ENCODE assay signal across 17 mouse cellular contexts in genomic region chr6:83169872-83170271, GRCm38 (mm10). TPM values are rescaled to one million over a fixed set of nuclear protein-coding genes. Genes with fewer than 3 reads are reported as not detected.
DNase-seq lines count a peak whose midpoint lies in the region; TF ChIP-seq lines count a peak whose summit lies in the region.
"Had no signal": no experiment of that assay in that cellular context is flagged by ENCODE, and none has a peak within 500 bp of the region (broad histone marks: within the 10 kb centered on the region; RNA-seq: fewer than 3 reads in every experiment).

No protein-coding gene starts in this region.

- H3K36me3 ChIP-seq in liver, adult 2 months (ENCODE audit: control insufficient read depth, insufficient read depth, low read length) = no peaks in the 10 kb centered on the region
- H3K36me3 ChIP-seq: heart, embryonic 15.5 days had no signal

- TF ChIP-seq POLR2A in liver, adult 2 months (IDR thresholded peaks at IDR 0.05; ENCODE audit: extremely low read depth, insufficient read depth, low read length) = no peak

- 45% methylated on average over 5 of the region's 5 CpGs for WGBS in liver, adult 2 months

- H3K4me1 ChIP-seq in liver, adult 2 months (ENCODE audit: control insufficient read depth, insufficient read depth, low read length) = no peaks in the 10 kb centered on the region

- H3K27me3 ChIP-seq in liver, adult 2 months (ENCODE audit: control insufficient read depth, insufficient read depth, low read length) = no peaks in the 10 kb centered on the region
- H3K27me3 ChIP-seq: heart, embryonic 15.5 days; neural tube, embryonic 15.5 days had no signal

- H3K27ac ChIP-seq in liver, adult 2 months (replicated peaks; ENCODE audit: insufficient read depth, low read depth, low read length) = no peak overlapping the region
- H3K27ac ChIP-seq: heart, embryonic 15.5 days; neural tube, embryonic 15.5 days had no signal

- DNase-seq in adrenal gland, postnatal 25 days = peak; percentile 38
- DNase-seq in adrenal gland, postnatal 4 days (ENCODE audit: low spot score in 2 of 2) = no peak
- DNase-seq in liver, adult 2 months (ENCODE audit: extremely low read depth, low read depth, low spot score) = peak; percentile 20
- DNase-seq in liver (no peak), adipocyte (ENCODE audit: low spot score) (peak; percentile 84)
- peak; percentile 52 for DNase-seq in kidney, postnatal 14 days
- no peak for DNase-seq in thymus, postnatal 25 days
- DNase-seq in layer of hippocampus, adult 11-12 months (ENCODE audit: low spot score) = no peak
- DNase-seq: cerebellum, postnatal 10 days; left cerebral cortex, postnatal 4 days; spleen, adult 18-20 months had no signal

- no peak overlapping the region for H3K9ac ChIP-seq in liver, adult 2 months (ENCODE audit: low read depth, low read length)
- H3K9ac ChIP-seq: heart, embryonic 15.5 days; neural tube, embryonic 15.5 days had no signal

- no peak overlapping the region for H3K4me3 ChIP-seq in liver, adult 2 months (ENCODE audit: insufficient read depth, low read depth, low read length)
- H3K4me3 ChIP-seq: heart, embryonic 15.5 days; neural tube, embryonic 15.5 days had no signal

- no peak for TF ChIP-seq CTCF in liver, adult 2 months (IDR thresholded peaks at IDR 0.05; ENCODE audit: low read depth, low read length)

- H3K79me2 ChIP-seq in liver, adult 2 months (ENCODE audit: control insufficient read depth, insufficient read depth, low read length) = peaks cover 32% of the 10 kb centered on the region

RNA-seq across cellular contexts. Expression of gene Dctn1, which starts 4.2 kb away (rescaled TPM):
- total RNA-seq in adrenal gland, postnatal 25 days (2021) = 138 and 172 TPM in 2 replicates
- 100 to 1,000 TPM; 156 to 176 TPM for total RNA-seq in adrenal gland, postnatal 4 days (2021)
- total RNA-seq in liver, adult 2 months (2014; rRNA removed) = 13.5 and 17.1 TPM in 2 replicates
- polyA plus RNA-seq in liver, adult 2 months (2012; rRNA removed) = 27.4 and 36.0 TPM in 2 replicates

RNA-seq across cellular contexts. Expression of gene 1700003E16Rik, which starts 13.7 kb away (rescaled TPM):
- 0.61 and 1.2 TPM in 2 replicates for total RNA-seq in adrenal gland, postnatal 25 days (2021)
- total RNA-seq in adrenal gland, postnatal 4 days (2021) = under 1 TPM; 0.40 to 0.53 TPM
- total RNA-seq in liver, adult 2 months (2014; rRNA removed) = 0.09 and 0.13 TPM in 2 replicates
- 0.22 and 0.29 TPM in 2 replicates for polyA plus RNA-seq in liver, adult 2 months (2012; rRNA removed)
- total RNA-seq: granulocyte monocyte progenitor cell, adult 5-6 weeks; megakaryocyte, adult 5-6 weeks had no signal
- polyA plus RNA-seq: G1E had no signal

RNA-seq across cellular contexts. Expression of gene Wdr54, which starts 13.7 kb away (rescaled TPM):
- 1.2 and 5.1 TPM in 2 replicates for total RNA-seq in adrenal gland, postnatal 25 days (2021)
- 1 to 10 TPM; 3.5 to 3.6 TPM for total RNA-seq in adrenal gland, postnatal 4 days (2021)
- 0.13 and 0.28 TPM in 2 replicates for total RNA-seq in liver, adult 2 months (2014; rRNA removed)
- 1.7 and 2.4 TPM in 2 replicates for polyA plus RNA-seq in liver, adult 2 months (2012; rRNA removed)
- total RNA-seq: granulocyte monocyte progenitor cell, adult 5-6 weeks; monocyte, adult 5-6 weeks had no signal
- polyA plus RNA-seq: G1E had no signal

RNA-seq across cellular contexts. Expression of gene Rtkn, which starts 34.6 kb away (rescaled TPM):
- total RNA-seq in adrenal gland, postnatal 25 days (2021) = 17.6 and 22.6 TPM in 2 replicates
- total RNA-seq in adrenal gland, postnatal 4 days (2021) = 10 to 100 TPM; 36.8 to 40.3 TPM
- 4.7 and 6.9 TPM in 2 replicates for total RNA-seq in liver, adult 2 months (2014; rRNA removed)
- 12.2 and 17.4 TPM in 2 replicates for polyA plus RNA-seq in liver, adult 2 months (2012; rRNA removed)

RNA-seq across cellular contexts. Expression of gene Ino80b, which starts 44.6 kb away (rescaled TPM):
- 24.3 and 31.3 TPM in 2 replicates for total RNA-seq in adrenal gland, postnatal 25 days (2021)
- total RNA-seq in adrenal gland, postnatal 4 days (2021) = 10 to 100 TPM; 29.0 to 31.7 TPM
- 9.5 and 10.3 TPM in 2 replicates for total RNA-seq in liver, adult 2 months (2014; rRNA removed)
- polyA plus RNA-seq in liver, adult 2 months (2012; rRNA removed) = 23.8 and 26.5 TPM in 2 replicates

Comparison
In these comparisons a context has a peak if more than half of its experiments do, and no peak if none do; other contexts are left out.
1. DNase-seq: peak in adrenal gland, postnatal 25 days (single experiment), liver, adult 2 months (single experiment), adipocyte (single experiment) and kidney, postnatal 14 days (single experiment); none in adrenal gland, postnatal 4 days (0 of 2), liver (single experiment), thymus, postnatal 25 days (single experiment) and layer of hippocampus, adult 11-12 months (single experiment).